Mouse (Mus musculus) spleen, adult 2 months (tissue): ENCODE measurements around the gene Thada. TPM values are rescaled to one million over a fixed set of nuclear protein-coding genes. Genes with fewer than 3 reads are reported as not detected.

Experiments
- DNase-seq, 2 experiments: peaks; one replicate each; pipeline versions ENCODE4 v3.0.0 to v3.0.0-alpha.2; 2012 to 2021; ENCODE audit warnings: low spot score in 2 of 2, low read depth in 1 of 2
- H3K27ac ChIP-seq: fragments of 200-500 bp; 2 replicates; pipeline ENCODE4 v1.5.1; 2012; ENCODE audit warnings: low read length, inconsistent platforms; ENCODE audit not compliant: insufficient read depth
- H3K27me3 ChIP-seq: fragments of 200-500 bp; 2 replicates; pipeline ENCODE4 v1.6.1; 2012; ENCODE audit warnings: mild to moderate bottlenecking, moderate library complexity, low read length, inconsistent platforms; ENCODE audit not compliant: control insufficient read depth, insufficient read depth
- H3K36me3 ChIP-seq: fragments of 200-500 bp; 2 replicates; pipeline ENCODE4 v1.6.1; 2012; ENCODE audit warnings: mild to moderate bottlenecking, low read length, inconsistent platforms; ENCODE audit not compliant: control insufficient read depth, insufficient read depth
- H3K4me1 ChIP-seq: fragments of 200-500 bp; 2 replicates; pipeline ENCODE4 v1.6.1; 2011; ENCODE audit warnings: inconsistent platforms; ENCODE audit not compliant: control insufficient read depth, insufficient read depth, insufficient read length
- H3K4me3 ChIP-seq: fragments of 200-500 bp; 2 replicates; pipeline ENCODE4 v1.5.1; 2011; ENCODE audit warnings: mild to moderate bottlenecking, inconsistent platforms; ENCODE audit not compliant: insufficient read depth, insufficient read length; ENCODE audit errors: extremely low read depth
- CTCF ChIP-seq: fragments of 200-500 bp; IDR thresholded peaks from 2 replicates; pipeline ENCODE4 v1.5.1; 2011; ENCODE audit warnings: mild to moderate bottlenecking, inconsistent platforms; ENCODE audit not compliant: insufficient read depth, insufficient read length, insufficient replicate concordance; ENCODE audit errors: extremely low read depth
- POLR2A ChIP-seq: fragments of 200-500 bp; IDR thresholded peaks from 2 replicates; pipeline ENCODE4 v1.6.1; 2011; ENCODE audit warnings: low read depth, low read length, inconsistent platforms
- WGBS: fragments of 180-500 bp; shearing (Covaris S2); methylation state at CpG from one replicate; pipeline ENCODE4 v1.1.7; 2018; 5-methylcytosine and 5-hydroxymethylcytosine counted together
- polyA plus RNA-seq: library from polyadenylated mRNA; depleted of rRNA; stranded (reverse); fragments of >200 nt; gene quantifications from 2 replicates; pipeline ENCODE4 v1.2.3, GENCODE M21; 2012

Gene Thada
- polyA plus RNA-seq, 1 experiment, result 17.2 TPM

- Histone ChIP-seq H3K27ac (no peak overlapping the region), H3K4me1 (peaks cover 4% of the 10 kb centered on the region; the same call in 1 of the 2 replicates), H3K36me3 (peaks cover 2% of the 10 kb centered on the region; the same call in 1 of the 2 replicates), H3K4me3 (no peak overlapping the region), H3K27me3 (no peaks in the 10 kb centered on the region)
- no peak for DNase-seq
- no peak for TF ChIP-seq CTCF
- TF ChIP-seq POLR2A, result no peak
- 56% methylated on average over 1 of the region's 1 CpGs for WGBS
Measured at GRCm38 (mm10) chr17:84335996-84336395, 130.0 kb downstream of the Thada start.

GRCm38 (mm10) chr17:84335076-84335475, 130.9 kb downstream of the Thada start:
- H3K36me3 ChIP-seq, result peaks cover 2% of the 10 kb centered on the region; the same call in 1 of the 2 replicates
- DNase-seq, result no peak
- no peak overlapping the region for H3K4me3 ChIP-seq
- WGBS, result 79% methylated on average over 3 of the region's 3 CpGs
- TF ChIP-seq POLR2A (no peak), CTCF (no peak)
- H3K27ac ChIP-seq, result no peak overlapping the region
- H3K4me1 ChIP-seq, result peaks cover 10% of the 10 kb centered on the region; the same call in 1 of the 2 replicates
- H3K27me3 ChIP-seq, result no peaks in the 10 kb centered on the region

GRCm38 (mm10) chr17:84334241-84335014, 131.6 kb downstream of the Thada start:
- H3K27me3 ChIP-seq, result no peaks in the 10 kb centered on the region
- H3K27ac ChIP-seq, result no peak overlapping the region
- H3K4me1 ChIP-seq, result peaks cover 14% of the 10 kb centered on the region; the same call in 1 of the 2 replicates
- no peak for DNase-seq
- no peak overlapping the region for H3K4me3 ChIP-seq
- no peak for TF ChIP-seq POLR2A
- no peak for TF ChIP-seq CTCF
- peaks cover 2% of the 10 kb centered on the region; the same call in 1 of the 2 replicates for H3K36me3 ChIP-seq
- 63% methylated on average over 5 of the region's 5 CpGs for WGBS

GRCm38 (mm10) chr17:84332940-84333339, 133.1 kb downstream of the Thada start:
- Histone ChIP-seq H3K36me3 (peaks cover 2% of the 10 kb centered on the region; the same call in 1 of the 2 replicates), H3K27ac (peak overlapping the region; percentile 68), H3K4me3 (no peak overlapping the region), H3K4me1 (peaks cover 16% of the 10 kb centered on the region; the same call in 1 of the 2 replicates), H3K27me3 (no peaks in the 10 kb centered on the region)
- peak in 1 of 2 experiments; percentile 72 for DNase-seq
- 65% methylated on average over 5 of the region's 5 CpGs for WGBS
- no peak for TF ChIP-seq CTCF

- peaks cover 16% of the 10 kb centered on the region; the same call in 1 of the 2 replicates for H3K4me1 ChIP-seq
- peak overlapping the region; percentile 71 for H3K27ac ChIP-seq
Measured at GRCm38 (mm10) chr17:84330986-84331385, 135.0 kb downstream of the Thada start.

GRCm38 (mm10) chr17:84330506-84330905, 135.5 kb downstream of the Thada start:
- WGBS, result 32% methylated on average over 6 of the region's 6 CpGs
- no peak for TF ChIP-seq POLR2A
- no peak for TF ChIP-seq CTCF
- Histone ChIP-seq H3K36me3 (no peaks in the 10 kb centered on the region), H3K27ac (peak overlapping the region; percentile 90), H3K4me3 (no peak overlapping the region), H3K27me3 (no peaks in the 10 kb centered on the region), H3K4me1 (peaks cover 16% of the 10 kb centered on the region; the same call in 1 of the 2 replicates)
- DNase-seq, result peak in 1 of 2 experiments; percentile 67

More at GRCm38 (mm10) chr17:84330986-84331385, 135.0 kb downstream of the Thada start:
- H3K36me3 ChIP-seq, result no peaks in the 10 kb centered on the region
- no peak for DNase-seq
- H3K27me3 ChIP-seq, result no peaks in the 10 kb centered on the region
- WGBS, result 68% methylated on average over 8 of the region's 8 CpGs
- TF ChIP-seq POLR2A (no peak), CTCF (no peak)
- H3K4me3 ChIP-seq, result no peak overlapping the region

GRCm38 (mm10) chr17:84329906-84330470, 136.0 kb downstream of the Thada start:
- H3K27ac ChIP-seq, result peak overlapping the region; percentile 90
- H3K4me3 ChIP-seq, result no peak overlapping the region
- peaks cover 16% of the 10 kb centered on the region; the same call in 1 of the 2 replicates for H3K4me1 ChIP-seq
- no peaks in the 10 kb centered on the region for H3K27me3 ChIP-seq
- DNase-seq, result no peak
- H3K36me3 ChIP-seq, result no peaks in the 10 kb centered on the region
- WGBS, result 68% methylated on average over 4 of the region's 4 CpGs
- TF ChIP-seq CTCF (no peak), POLR2A (no peak)
